Mouse (Mus musculus) liver, embryonic 15.5 days (tissue): ENCODE measurements around the gene Pign. TPM values are rescaled to one million over a fixed set of nuclear protein-coding genes. Genes with fewer than 3 reads are reported as not detected.

Experiments used
- ATAC-seq: fragments of 200-750 bp; cut with Nextera tagmentation; 2 replicates; pipeline ENCODE4 v1.8.0; 2017; ENCODE audit warnings: moderate number of reproducible peaks, mild to moderate bottlenecking, moderate library complexity; ENCODE audit not compliant: insufficient read depth
- H3K27ac ChIP-seq: fragments of 300-500 bp; sonication (generic); replicated peaks from 2 replicates; pipeline ENCODE4 v1.5.1; 2015; ENCODE audit warnings: mild to moderate bottlenecking, inconsistent platforms
- H3K27me3 ChIP-seq: fragments of 300-500 bp; sonication (generic); 2 replicates; pipeline ENCODE4 v1.6.1; 2015; ENCODE audit warnings: mild to moderate bottlenecking, inconsistent platforms
- H3K36me3 ChIP-seq: fragments of 300-500 bp; sonication (generic); replicated peaks from 2 replicates; pipeline ENCODE4 v1.6.1; 2015; ENCODE audit warnings: moderate library complexity, mild to moderate bottlenecking, inconsistent platforms
- H3K4me1 ChIP-seq: fragments of 300-500 bp; sonication (generic); replicated peaks from 2 replicates; pipeline ENCODE4 v1.6.1; 2015; ENCODE audit warnings: inconsistent platforms
- H3K4me2 ChIP-seq: fragments of 300-500 bp; sonication (generic); 2 replicates; pipeline ENCODE4 v1.6.1; 2015; ENCODE audit warnings: moderate library complexity, mild to moderate bottlenecking, inconsistent platforms
- H3K4me3 ChIP-seq: fragments of 300-500 bp; sonication (generic); replicated peaks from 2 replicates; pipeline ENCODE4 v1.5.1; 2015; ENCODE audit warnings: mild to moderate bottlenecking, inconsistent platforms
- H3K9ac ChIP-seq: fragments of 300-500 bp; sonication (generic); 2 replicates; pipeline ENCODE4 v1.6.1; 2015; ENCODE audit warnings: moderate library complexity, mild to moderate bottlenecking, inconsistent platforms
- H3K9me3 ChIP-seq: fragments of 300-500 bp; sonication (generic); replicated peaks from 2 replicates; pipeline ENCODE4 v1.6.1; 2016; ENCODE audit warnings: inconsistent platforms
- WGBS: fragments of 180-500 bp; shearing (Covaris S2); methylation state at CpG from one replicate; pipeline ENCODE4 v1.1.7; 2015; ENCODE audit warnings: mixed read lengths; ENCODE audit not compliant: insufficient replicate concordance; 5-methylcytosine and 5-hydroxymethylcytosine counted together
- polyA plus RNA-seq: library from polyadenylated mRNA; unstranded; fragments of >200 nt; fragmentation: Nextera tagmentation; extraction: Ambion mirVana; gene quantifications from 2 replicates; pipeline ENCODE4 v1.2.1, GENCODE M21; 2015

Pign gene
- polyA plus RNA-seq, result 4.7 and 4.8 TPM in 2 replicates

- Histone ChIP-seq H3K4me2 (peak within 1 kb of the TSS; percentile 87), H3K27me3 (no peaks in the 10 kb centered on the region), H3K4me3 (peak within 1 kb of the TSS; percentile 98), H3K36me3 (peaks cover 6% of the 10 kb centered on the region; the same call in 1 of the 2 replicates), H3K4me1 (peaks cover 40% of the 10 kb centered on the region), H3K9me3 (no peaks in the 10 kb centered on the region), H3K27ac (peak within 1 kb of the TSS; percentile 86), H3K9ac (peak within 1 kb of the TSS; percentile 89)
- ATAC-seq, result peak; percentile 98
- under 1% methylated on average over 41 of the region's 41 CpGs for WGBS
Observed at GRCm38 (mm10) chr1:105663171-105663961, at the start of gene Pign, which contains the start of gene Relch. TSS of gene Pign (minus strand) at chr1:105663677. TSS of gene Relch (plus strand) at chr1:105663861.

GRCm38 (mm10) chr1:105712822-105713221, 49.3 kb upstream of the Pign start:
- H3K4me1 ChIP-seq, result no peaks in the 10 kb centered on the region
- H3K27me3 ChIP-seq, result no peaks in the 10 kb centered on the region
- H3K4me3 ChIP-seq, result no peak overlapping the region
- no peaks in the 10 kb centered on the region for H3K9me3 ChIP-seq
- H3K27ac ChIP-seq, result no peak overlapping the region
- peaks cover 28% of the 10 kb centered on the region for H3K36me3 ChIP-seq
- no peak overlapping the region for H3K9ac ChIP-seq
- WGBS, result 77% methylated on average over 2 of the region's 2 CpGs
- ATAC-seq, result no peak
- H3K4me2 ChIP-seq, result no peak overlapping the region

GRCm38 (mm10) chr1:105711227-105711626, 47.8 kb upstream of the Pign start:
- H3K4me2 ChIP-seq, result no peak overlapping the region
- H3K27ac ChIP-seq, result no peak overlapping the region
- WGBS, result 37% methylated on average over 1 of the region's 1 CpGs
- no peak overlapping the region for H3K4me3 ChIP-seq
- no peak for ATAC-seq
- H3K36me3 ChIP-seq, result peaks cover 28% of the 10 kb centered on the region
- no peak overlapping the region for H3K9ac ChIP-seq
- no peaks in the 10 kb centered on the region for H3K27me3 ChIP-seq
- H3K4me1 ChIP-seq, result no peaks in the 10 kb centered on the region
- no peaks in the 10 kb centered on the region for H3K9me3 ChIP-seq

- no peaks in the 10 kb centered on the region for H3K4me1 ChIP-seq
- H3K9ac ChIP-seq, result no peak overlapping the region
- H3K36me3 ChIP-seq, result peaks cover 24% of the 10 kb centered on the region
- H3K27me3 ChIP-seq, result no peaks in the 10 kb centered on the region
- 64% methylated on average over 2 of the region's 2 CpGs for WGBS
- H3K9me3 ChIP-seq, result no peaks in the 10 kb centered on the region
- no peak overlapping the region for H3K4me2 ChIP-seq
- H3K27ac ChIP-seq, result no peak overlapping the region
- ATAC-seq, result no peak
- H3K4me3 ChIP-seq, result no peak overlapping the region
Observed at GRCm38 (mm10) chr1:105709415-105709814, 45.9 kb upstream of the Pign start.

- 80% methylated on average over 4 of the region's 4 CpGs for WGBS
- no peaks in the 10 kb centered on the region for H3K4me1 ChIP-seq
- no peak for ATAC-seq
- no peak overlapping the region for H3K4me3 ChIP-seq
- no peak overlapping the region for H3K27ac ChIP-seq
- no peaks in the 10 kb centered on the region for H3K9me3 ChIP-seq
- H3K36me3 ChIP-seq, result peaks cover 12% of the 10 kb centered on the region
- H3K9ac ChIP-seq, result no peak overlapping the region
- no peaks in the 10 kb centered on the region for H3K27me3 ChIP-seq
- no peak overlapping the region for H3K4me2 ChIP-seq
Observed at GRCm38 (mm10) chr1:105700984-105701530, 37.6 kb upstream of the Pign start.

- 68% methylated on average over 2 of the region's 2 CpGs for WGBS
Observed at GRCm38 (mm10) chr1:105695581-105695980, 32.1 kb upstream of the Pign start.

GRCm38 (mm10) chr1:105685501-105685900, 22.0 kb upstream of the Pign start:
- no peak overlapping the region for H3K27ac ChIP-seq
- no peak for ATAC-seq
- no peak overlapping the region for H3K9ac ChIP-seq
- no peak overlapping the region for H3K4me2 ChIP-seq
- no peaks in the 10 kb centered on the region for H3K9me3 ChIP-seq
- no peaks in the 10 kb centered on the region for H3K27me3 ChIP-seq
- 79% methylated on average over 3 of the region's 3 CpGs for WGBS
- H3K36me3 ChIP-seq, result peaks cover 7% of the 10 kb centered on the region; the same call in 1 of the 2 replicates
- no peak overlapping the region for H3K4me3 ChIP-seq
- no peaks in the 10 kb centered on the region for H3K4me1 ChIP-seq

More at GRCm38 (mm10) chr1:105695581-105695980, 32.1 kb upstream of the Pign start:
- no peak for ATAC-seq
- Histone ChIP-seq H3K4me1 (no peaks in the 10 kb centered on the region), H3K4me3 (no peak overlapping the region), H3K9ac (no peak overlapping the region), H3K27me3 (no peaks in the 10 kb centered on the region), H3K27ac (no peak overlapping the region), H3K9me3 (no peaks in the 10 kb centered on the region), H3K36me3 (0 out of 2 replicates have a peak, but pooled peaks cover 9% of the 10 kb centered on the region), H3K4me2 (no peak overlapping the region)

GRCm38 (mm10) chr1:105680587-105680986, 17.1 kb upstream of the Pign start:
- no peak for ATAC-seq
- 51% methylated on average over 1 of the region's 1 CpGs for WGBS
- no peaks in the 10 kb centered on the region; the same call in 1 of the 2 replicates for H3K4me1 ChIP-seq
- H3K36me3 ChIP-seq, result peaks cover 9% of the 10 kb centered on the region; the same call in 1 of the 2 replicates
- no peak overlapping the region for H3K27ac ChIP-seq
- H3K27me3 ChIP-seq, result no peaks in the 10 kb centered on the region
- H3K4me2 ChIP-seq, result no peak overlapping the region
- H3K9me3 ChIP-seq, result no peaks in the 10 kb centered on the region
- no peak overlapping the region for H3K9ac ChIP-seq
- no peak overlapping the region for H3K4me3 ChIP-seq

- no peak for ATAC-seq
- Histone ChIP-seq H3K9ac (no peak overlapping the region), H3K4me1 (peaks cover 3% of the 10 kb centered on the region; the same call in 1 of the 2 replicates), H3K4me3 (no peak overlapping the region), H3K27ac (no peak overlapping the region), H3K27me3 (no peaks in the 10 kb centered on the region), H3K4me2 (no peak overlapping the region), H3K9me3 (no peaks in the 10 kb centered on the region), H3K36me3 (0 out of 2 replicates have a peak, but pooled peaks cover 5% of the 10 kb centered on the region)
- WGBS, result 76% methylated on average over 2 of the region's 2 CpGs
Observed at GRCm38 (mm10) chr1:105674763-105675162, 11.3 kb upstream of the Pign start.

GRCm38 (mm10) chr1:105669700-105670099, 6.2 kb upstream of the Pign start:
- no peak for ATAC-seq
- no peak overlapping the region for H3K27ac ChIP-seq
- H3K4me1 ChIP-seq, result peaks cover 22% of the 10 kb centered on the region

More at GRCm38 (mm10) chr1:105669700-105670099, 6.2 kb upstream of the Pign start:
- Histone ChIP-seq H3K4me2 (no peak overlapping the region), H3K9ac (no peak overlapping the region), H3K9me3 (no peaks in the 10 kb centered on the region), H3K36me3 (peaks cover 3% of the 10 kb centered on the region; the same call in 1 of the 2 replicates), H3K4me3 (no peak overlapping the region), H3K27me3 (no peaks in the 10 kb centered on the region)
